Comparison of ENCODE assay signal across 20 mouse cellular contexts in the genomic region with DNA sequence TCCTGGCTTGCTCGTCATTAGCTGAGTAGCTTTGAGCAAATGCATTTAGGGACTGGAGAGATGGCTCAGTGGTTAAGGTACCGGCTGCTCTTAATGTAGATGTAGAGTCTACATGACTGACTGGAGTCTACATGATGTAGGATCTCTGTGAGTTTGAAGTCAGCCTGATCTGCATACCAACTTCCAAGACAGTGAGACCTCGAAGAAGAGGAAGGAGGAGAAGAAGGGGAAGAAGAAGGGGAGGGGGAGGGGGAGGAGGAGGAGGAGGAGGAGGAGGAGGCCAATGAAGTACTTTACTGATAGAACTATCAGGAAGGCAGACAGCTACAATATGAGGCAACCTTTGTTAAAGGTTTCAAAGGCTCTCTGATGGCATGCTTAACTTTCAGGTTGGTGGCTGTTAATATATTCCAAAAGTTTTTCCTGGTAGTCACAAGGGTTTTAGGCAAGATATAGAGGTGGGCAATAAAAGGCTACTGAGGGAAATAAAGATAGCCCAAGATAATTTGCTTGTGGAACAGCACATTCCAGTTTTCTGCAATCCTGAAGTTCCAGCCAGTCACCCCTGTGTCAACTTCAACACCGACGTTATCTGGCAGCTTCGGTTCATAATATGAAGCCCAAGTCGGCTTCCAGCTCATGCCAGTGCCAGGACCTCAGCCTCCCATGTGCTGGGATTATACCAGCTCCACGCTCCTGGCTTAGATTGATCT. TPM values are rescaled to one million over a fixed set of nuclear protein-coding genes. Genes with fewer than 3 reads are reported as not detected.
DNase-seq lines count a peak whose midpoint lies in the region; ATAC-seq lines count a peak whose summit lies in the region.
"Had no signal": no experiment of that assay in that cellular context is flagged by ENCODE, and none has a peak within 500 bp of the region (broad histone marks: within the 10 kb centered on the region; RNA-seq: fewer than 3 reads in every experiment).

No protein-coding gene starts in this region.

- H3K4me1 ChIP-seq in heart, embryonic 13.5 days: peaks cover 51% of the 10 kb centered on the region
- peaks cover 33% of the 10 kb centered on the region for H3K4me1 ChIP-seq in limb, embryonic 13.5 days
- H3K4me1 ChIP-seq in limb, embryonic 10.5 days: peaks cover 20% of the 10 kb centered on the region
- peaks cover 44% of the 10 kb centered on the region for H3K4me1 ChIP-seq in intestine, embryonic 14.5 days (replicated peaks; ENCODE audit: control insufficient read depth, insufficient read depth, low read length)
- peaks cover 36% of the 10 kb centered on the region for H3K4me1 ChIP-seq in stomach, embryonic 15.5 days
- no peaks in the 10 kb centered on the region for H3K4me1 ChIP-seq in forebrain, embryonic 14.5 days (ENCODE audit: control insufficient read depth, insufficient read depth, low read length)

- intact Hi-C loops in heart, postnatal 14 days (cut with DNase I): loop anchor here (2.0 kb wide), 1 partner anchor 23 kb away; no protein-coding TSS in a partner anchor

- DNase-seq in heart, postnatal 14 days: no peak
- DNase-seq in limb, embryonic 10.5 days (ENCODE audit: low spot score): no peak
- DNase-seq in intestine, embryonic 14.5 days (ENCODE audit: low spot score): no peak
- DNase-seq in forebrain, embryonic 14.5 days (ENCODE audit: low spot score): no peak
- DNase-seq: adrenal gland, postnatal 10 days; cerebellum, adult 11-12 months; cerebellum, postnatal 36 days; gastrocnemius, postnatal 10 days; heart, postnatal 36 days; kidney, postnatal 14 days; midbrain, embryonic 14.5 days; thymus, postnatal 36 days had no signal

- no peak overlapping the region for H3K4me3 ChIP-seq in heart, embryonic 13.5 days
- H3K4me3 ChIP-seq in limb, embryonic 13.5 days: no peak overlapping the region
- H3K4me3 ChIP-seq in limb, embryonic 10.5 days: no peak overlapping the region
- H3K4me3 ChIP-seq in intestine, embryonic 14.5 days (ENCODE audit: low read depth, low read length): no peak overlapping the region
- no peak overlapping the region for H3K4me3 ChIP-seq in stomach, embryonic 15.5 days (replicated peaks)
- no peak overlapping the region for H3K4me3 ChIP-seq in forebrain, embryonic 14.5 days (ENCODE audit: low read depth, low read length)
- H3K4me3 ChIP-seq: lung, embryonic 15.5 days had no signal

- WGBS in heart, embryonic 13.5 days: 42% methylated on average over 8 of the region's 8 CpGs
- WGBS in limb, embryonic 13.5 days: 72% methylated on average over 8 of the region's 8 CpGs
- WGBS in limb, embryonic 10.5 days: 79% methylated on average over 8 of the region's 8 CpGs
- 62% methylated on average over 8 of the region's 8 CpGs for WGBS in intestine, embryonic 14.5 days
- 57% methylated on average over 8 of the region's 8 CpGs for WGBS in stomach, embryonic 15.5 days
- 81% methylated on average over 8 of the region's 8 CpGs for WGBS in forebrain, embryonic 14.5 days

- no peaks in the 10 kb centered on the region for H3K27me3 ChIP-seq in heart, embryonic 13.5 days (replicated peaks)
- no peaks in the 10 kb centered on the region for H3K27me3 ChIP-seq in limb, embryonic 13.5 days
- H3K27me3 ChIP-seq in limb, embryonic 10.5 days (ENCODE audit: low read depth, poor library complexity, severe bottlenecking): no peaks in the 10 kb centered on the region; the same call in 1 of the 2 replicates
- no peaks in the 10 kb centered on the region for H3K27me3 ChIP-seq in intestine, embryonic 14.5 days (replicated peaks; ENCODE audit: control insufficient read depth, insufficient read depth, low read length)
- H3K27me3 ChIP-seq in stomach, embryonic 15.5 days (replicated peaks): no peaks in the 10 kb centered on the region
- no peaks in the 10 kb centered on the region for H3K27me3 ChIP-seq in forebrain, embryonic 14.5 days (replicated peaks; ENCODE audit: control insufficient read depth, insufficient read depth, low read length)
- H3K27me3 ChIP-seq: CH12.LX; lung, embryonic 15.5 days had no signal

- no peak for ATAC-seq in heart, embryonic 13.5 days (ENCODE audit: extremely low read depth, insufficient number of reproducible peaks, low FRiP score, low TSS enrichment)
- ATAC-seq in limb, embryonic 13.5 days (ENCODE audit: low FRiP score, low read depth): no peak
- peak; percentile 16; the same call in 1 of the 2 replicates for ATAC-seq in intestine, embryonic 14.5 days (replicated peaks; ENCODE audit: low FRiP score, low TSS enrichment, low read depth)
- no peak for ATAC-seq in stomach, embryonic 15.5 days (ENCODE audit: insufficient read depth, low FRiP score, low read depth)
- ATAC-seq in forebrain, embryonic 14.5 days: no peak
- ATAC-seq: hindbrain, postnatal 0 days had no signal

- no peaks in the 10 kb centered on the region for H3K36me3 ChIP-seq in heart, embryonic 13.5 days
- H3K36me3 ChIP-seq in limb, embryonic 13.5 days: no peaks in the 10 kb centered on the region
- H3K36me3 ChIP-seq in limb, embryonic 10.5 days: no peaks in the 10 kb centered on the region
- no peaks in the 10 kb centered on the region for H3K36me3 ChIP-seq in intestine, embryonic 14.5 days (ENCODE audit: control insufficient read depth, insufficient read depth, low read length)
- H3K36me3 ChIP-seq in stomach, embryonic 15.5 days: no peaks in the 10 kb centered on the region
- H3K36me3 ChIP-seq in forebrain, embryonic 14.5 days (ENCODE audit: control insufficient read depth, insufficient read depth, low read length): no peaks in the 10 kb centered on the region
- H3K36me3 ChIP-seq: lung, embryonic 15.5 days had no signal

- H3K9me3 ChIP-seq in heart, embryonic 13.5 days: no peaks in the 10 kb centered on the region
- no peaks in the 10 kb centered on the region for H3K9me3 ChIP-seq in limb, embryonic 13.5 days
- H3K9me3 ChIP-seq in limb, embryonic 10.5 days (replicated peaks): no peaks in the 10 kb centered on the region
- H3K9me3 ChIP-seq in intestine, embryonic 14.5 days (ENCODE audit: control insufficient read depth, low read length): 0 out of 2 replicates have a peak, but pooled peaks cover 3% of the 10 kb centered on the region
- H3K9me3 ChIP-seq in stomach, embryonic 15.5 days: no peaks in the 10 kb centered on the region
- H3K9me3 ChIP-seq in forebrain, embryonic 14.5 days (replicated peaks; ENCODE audit: control insufficient read depth, low read length): no peaks in the 10 kb centered on the region
- H3K9me3 ChIP-seq: lung, embryonic 15.5 days had no signal

- 0 out of 2 replicates have a peak overlapping the region, but pooled peaks have one; percentile 48 for H3K4me2 ChIP-seq in heart, embryonic 13.5 days
- H3K4me2 ChIP-seq in limb, embryonic 13.5 days (replicated peaks): no peak overlapping the region
- peak overlapping the region; percentile 45 for H3K4me2 ChIP-seq in intestine, embryonic 14.5 days (ENCODE audit: low read length)
- H3K4me2 ChIP-seq in stomach, embryonic 15.5 days: no peak overlapping the region
- H3K4me2 ChIP-seq in forebrain, embryonic 14.5 days (ENCODE audit: low read length): no peak overlapping the region
- H3K4me2 ChIP-seq: lung, embryonic 15.5 days had no signal

- peak overlapping the region; percentile 61; the same call in 1 of the 2 replicates for H3K27ac ChIP-seq in heart, embryonic 13.5 days (replicated peaks)
- H3K27ac ChIP-seq in limb, embryonic 13.5 days: no peak overlapping the region
- no peak overlapping the region for H3K27ac ChIP-seq in limb, embryonic 10.5 days
- peak overlapping the region; percentile 97 for H3K27ac ChIP-seq in intestine, embryonic 14.5 days (ENCODE audit: low read depth)
- peak overlapping the region; percentile 93 for H3K27ac ChIP-seq in stomach, embryonic 15.5 days
- H3K27ac ChIP-seq in forebrain, embryonic 14.5 days (ENCODE audit: low read depth, low read length): no peak overlapping the region
- H3K27ac ChIP-seq: hindbrain, postnatal 0 days; macrophage had no signal

- 0 out of 2 replicates have a peak overlapping the region, but pooled peaks have one; percentile 51 for H3K9ac ChIP-seq in heart, embryonic 13.5 days
- 0 out of 2 replicates have a peak overlapping the region, but pooled peaks have one; percentile 19 for H3K9ac ChIP-seq in limb, embryonic 13.5 days
- no peak overlapping the region for H3K9ac ChIP-seq in intestine, embryonic 14.5 days (ENCODE audit: low read length)
- H3K9ac ChIP-seq in stomach, embryonic 15.5 days: no peak overlapping the region
- no peak overlapping the region for H3K9ac ChIP-seq in forebrain, embryonic 14.5 days (ENCODE audit: low read length)

RNA-seq across cellular contexts. Expression of a gene that starts 13.2 kb away (rescaled TPM):
- polyA plus RNA-seq in heart, embryonic 13.5 days (2015; fragmentation: Nextera tagmentation; extraction: Ambion mirVana): 3.2 TPM in 2 replicates
- 10 to 100 TPM; 19.8 to 21.5 TPM for total RNA-seq in heart, postnatal 14 days (2021)
- 4.2 and 5.5 TPM in 2 replicates for polyA plus RNA-seq in limb, embryonic 13.5 days (2015; fragmentation: Nextera tagmentation; extraction: Ambion mirVana)
- polyA plus RNA-seq in limb, embryonic 10.5 days (2016; fragmentation: Nextera tagmentation; extraction: Ambion mirVana): 1.3 and 1.6 TPM in 2 replicates
- polyA plus RNA-seq in intestine, embryonic 14.5 days (2014; fragmentation: Nextera tagmentation; extraction: Ambion mirVana): 4.3 and 4.6 TPM in 2 replicates
- 4.3 and 4.4 TPM in 2 replicates for polyA plus RNA-seq in stomach, embryonic 15.5 days (2015; fragmentation: Nextera tagmentation; extraction: Ambion mirVana)
- 2.6 and 2.9 TPM in 2 replicates for polyA plus RNA-seq in forebrain, embryonic 14.5 days (2014; fragmentation: Nextera tagmentation; extraction: Ambion mirVana)

RNA-seq across cellular contexts. Expression of a gene that starts 44.4 kb away (rescaled TPM):
- polyA plus RNA-seq in heart, embryonic 13.5 days (2015; fragmentation: Nextera tagmentation; extraction: Ambion mirVana): 69.3 and 83.9 TPM in 2 replicates
- 100 to 1,000 TPM; 119 to 129 TPM for total RNA-seq in heart, postnatal 14 days (2021)
- polyA plus RNA-seq in limb, embryonic 13.5 days (2015; fragmentation: Nextera tagmentation; extraction: Ambion mirVana): 12.8 and 14.7 TPM in 2 replicates
- 1.9 and 3.0 TPM in 2 replicates for polyA plus RNA-seq in limb, embryonic 10.5 days (2016; fragmentation: Nextera tagmentation; extraction: Ambion mirVana)
- polyA plus RNA-seq in intestine, embryonic 14.5 days (2014; fragmentation: Nextera tagmentation; extraction: Ambion mirVana): 1.8 and 2.0 TPM in 2 replicates
- 4.3 and 4.4 TPM in 2 replicates for polyA plus RNA-seq in stomach, embryonic 15.5 days (2015; fragmentation: Nextera tagmentation; extraction: Ambion mirVana)
- polyA plus RNA-seq in forebrain, embryonic 14.5 days (2014; fragmentation: Nextera tagmentation; extraction: Ambion mirVana): 2.0 and 2.1 TPM in 2 replicates

RNA-seq across cellular contexts. Expression of a gene that starts 58.9 kb away (rescaled TPM):
- polyA plus RNA-seq in heart, embryonic 13.5 days (2015; fragmentation: Nextera tagmentation; extraction: Ambion mirVana): 0.62 and 0.70 TPM in 2 replicates
- not detected for total RNA-seq in heart, postnatal 14 days (2021)
- polyA plus RNA-seq in limb, embryonic 13.5 days (2015; fragmentation: Nextera tagmentation; extraction: Ambion mirVana): 0.28 and 0.66 TPM in 2 replicates
- polyA plus RNA-seq in limb, embryonic 10.5 days (2016; fragmentation: Nextera tagmentation; extraction: Ambion mirVana): not detected in 2 replicates
- 3.1 and 3.3 TPM in 2 replicates for polyA plus RNA-seq in intestine, embryonic 14.5 days (2014; fragmentation: Nextera tagmentation; extraction: Ambion mirVana)
- 2.7 TPM in 2 replicates for polyA plus RNA-seq in stomach, embryonic 15.5 days (2015; fragmentation: Nextera tagmentation; extraction: Ambion mirVana)
- 40.0 and 49.0 TPM in 2 replicates for polyA plus RNA-seq in forebrain, embryonic 14.5 days (2014; fragmentation: Nextera tagmentation; extraction: Ambion mirVana)
- total RNA-seq: CH12.LX; heart, postnatal 36 days; neutrophil, adult 5-6 weeks had no signal
- polyA plus RNA-seq: macrophage had no signal

Comparison
In these comparisons a context has a peak if more than half of its experiments do, and no peak if none do; other contexts are left out.
1. H3K27ac ChIP-seq: peak in heart, embryonic 13.5 days (single experiment), intestine, embryonic 14.5 days (single experiment) and stomach, embryonic 15.5 days (single experiment); none in limb, embryonic 13.5 days (single experiment), limb, embryonic 10.5 days (single experiment) and forebrain, embryonic 14.5 days (single experiment).
2. H3K4me2 ChIP-seq: peak in heart, embryonic 13.5 days (single experiment) and intestine, embryonic 14.5 days (single experiment); none in limb, embryonic 13.5 days (single experiment), stomach, embryonic 15.5 days (single experiment) and forebrain, embryonic 14.5 days (single experiment).
3. H3K9ac ChIP-seq: peak in heart, embryonic 13.5 days (single experiment) and limb, embryonic 13.5 days (single experiment); none in intestine, embryonic 14.5 days (single experiment), stomach, embryonic 15.5 days (single experiment) and forebrain, embryonic 14.5 days (single experiment).